In the genomic region with DNA sequence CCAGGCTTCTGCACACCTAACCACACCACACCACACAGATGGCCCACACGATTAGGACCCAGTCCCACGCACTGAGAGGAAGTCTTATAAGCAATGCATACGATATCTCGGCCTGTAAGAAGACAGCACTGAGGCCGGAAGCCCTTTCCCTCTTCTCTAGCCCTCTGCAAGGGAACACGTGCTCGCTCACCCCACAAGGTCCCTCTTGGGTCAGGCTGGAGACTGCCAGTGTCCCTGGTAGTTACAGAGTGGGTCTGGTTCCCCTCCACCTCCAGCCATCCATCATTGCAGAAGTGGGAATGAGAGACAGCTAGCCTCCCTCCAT, we compare ENCODE assay signal across 8 mouse cellular contexts. TPM values are rescaled to one million over a fixed set of nuclear protein-coding genes. Genes with fewer than 3 reads are reported as not detected.
A peak's percentile ranks its signal among the peaks of the same experiment; 100 is the strongest.
DNase-seq lines count a peak whose midpoint lies in the region; ATAC-seq and TF ChIP-seq lines count a peak whose summit lies in the region.

No protein-coding gene starts in this region.

- peak overlapping the region; percentile 97 for H3K9ac ChIP-seq in lung, embryonic 14.5 days

- no peaks in the 10 kb centered on the region for H3K9me3 ChIP-seq in lung, embryonic 14.5 days (ENCODE audit: low read depth, low read length)

- H3K4me3 ChIP-seq in C2C12 (ENCODE audit: insufficient read depth, poor library complexity, severe bottlenecking): no peak overlapping the region
- H3K4me3 ChIP-seq in bone marrow, adult 2 months (replicated peaks; ENCODE audit: control insufficient read depth, low read depth, low read length): peak overlapping the region; percentile 67
- H3K4me3 ChIP-seq in lung, embryonic 14.5 days (ENCODE audit: low read depth, low read length): peak overlapping the region; percentile 90

- 0% methylated on average over 7 of the region's 7 CpGs for WGBS in bone marrow, adult 2 months
- 29% methylated on average over 7 of the region's 7 CpGs for WGBS in lung, embryonic 14.5 days

- peak overlapping the region; percentile 19 for H3ac ChIP-seq in C2C12 (ENCODE audit: control insufficient read depth, insufficient read length, low read depth)

- H3K79me2 ChIP-seq in C2C12 (ENCODE audit: control insufficient read depth, insufficient read depth): peaks cover 66% of the 10 kb centered on the region

- H3K27me3 ChIP-seq in C2C12 (ENCODE audit: control insufficient read depth, insufficient read depth, insufficient read length): no peaks in the 10 kb centered on the region
- no peaks in the 10 kb centered on the region for H3K27me3 ChIP-seq in lung, embryonic 14.5 days (ENCODE audit: insufficient read depth, low read length)

- H3K27ac ChIP-seq in bone marrow, adult 2 months (ENCODE audit: control insufficient read depth, insufficient read depth, low read depth, low read length, poor library complexity): peak overlapping the region; percentile 92
- no peak overlapping the region for H3K27ac ChIP-seq in lung, embryonic 14.5 days (ENCODE audit: low read depth)

- no peak for TF ChIP-seq POLR2A in bone marrow, adult 2 months (IDR thresholded peaks at IDR 0.05; ENCODE audit: borderline replicate concordance, control insufficient read depth, low read depth, low read length)

- peaks cover 25% of the 10 kb centered on the region for H3K4me1 ChIP-seq in bone marrow, adult 2 months (ENCODE audit: control insufficient read depth, insufficient read depth, low read length)
- peaks cover 37% of the 10 kb centered on the region for H3K4me1 ChIP-seq in lung, embryonic 14.5 days (ENCODE audit: insufficient read depth)

- peaks cover 57% of the 10 kb centered on the region for H3K79me3 ChIP-seq in C2C12 (ENCODE audit: low read depth)

- peaks cover 7% of the 10 kb centered on the region for H3K36me3 ChIP-seq in C2C12 (ENCODE audit: control insufficient read depth, insufficient read depth)
- peaks cover 5% of the 10 kb centered on the region; the same call in 1 of the 2 replicates for H3K36me3 ChIP-seq in lung, embryonic 14.5 days (ENCODE audit: insufficient read depth)

- TF ChIP-seq CTCF in C2C12 (IDR thresholded peaks at IDR 0.05; ENCODE audit: control insufficient read depth, insufficient read depth, insufficient read length): no peak
- TF ChIP-seq CTCF in bone marrow, adult 2 months (IDR thresholded peaks at IDR 0.05; ENCODE audit: control insufficient read depth, insufficient read depth, low read length): no peak
- TF ChIP-seq CTCF in lung, embryonic 14.5 days (IDR thresholded peaks at IDR 0.05; ENCODE audit: low read depth): no peak

- no peak for DNase-seq in lung, embryonic 14.5 days
- DNase-seq in spleen, adult 12 weeks (ENCODE audit: low spot score): peak; percentile 48
- no peak for DNase-seq in gastrocnemius, adult 8-10 months (ENCODE audit: low spot score in 2 of 2)
- no peak for DNase-seq in layer of hippocampus, adult 9-11 months
- DNase-seq in kidney, adult 18-20 months: no peak

- H3K4me2 ChIP-seq in lung, embryonic 14.5 days: peak overlapping the region; percentile 86

- peak; percentile 9; a peak in 1 of 4 replicates for ATAC-seq in hematopoietic stem cell, adult 5-6 weeks (replicated peaks in 1 of 2; ENCODE audit: insufficient read depth in 1 of 2, low FRiP score in 2 of 2, low TSS enrichment in 1 of 2, low read depth in 1 of 2, poor library complexity in 2 of 2, severe bottlenecking in 2 of 2)
- ATAC-seq in lung, embryonic 14.5 days (ENCODE audit: insufficient read depth): no peak

TF ChIP-seq in C2C12, 6 proteins besides CTCF, POLR2A, EP300 and RAD21:
- TF ChIP-seq USF1 (IDR thresholded peaks at IDR 0.05; ENCODE audit: low read depth) (no peak), CEBPB (IDR thresholded peaks at IDR 0.05; ENCODE audit: low read depth) (no peak), MYOD1 (IDR thresholded peaks at IDR 0.05; ENCODE audit: control insufficient read depth, insufficient read length, low read depth) (no peak)

RNA-seq across cellular contexts. Expression of gene Csk, which starts 9.6 kb away (rescaled TPM):
- 66.2 TPM for polyA plus RNA-seq in C2C12 (2012; fragmentation: generic; extraction: Trizol)
- 45.4 and 99.8 TPM in 2 replicates for polyA plus RNA-seq in bone marrow, adult 2 months (2011; ENCODE audit: insufficient read depth, insufficient read length, low replicate concordance, missing spikeins)
- 166 and 212 TPM in 2 replicates for total RNA-seq in hematopoietic stem cell, adult 5-6 weeks (2017)
- polyA plus RNA-seq in lung, embryonic 14.5 days (2014; fragmentation: Nextera tagmentation; extraction: Ambion mirVana): 23.6 and 28.7 TPM in 2 replicates
- total RNA-seq in gastrocnemius, adult 8-10 months (2022): 10 to 100 TPM in 1 of 4 experiments, 1 to 10 TPM in 3; 8.0 to 10.5 (median 8.8) TPM

RNA-seq across cellular contexts. Expression of gene Lman1l, which starts 23.2 kb away (rescaled TPM):
- 0.68 TPM for polyA plus RNA-seq in C2C12 (2012; fragmentation: generic; extraction: Trizol)
- polyA plus RNA-seq in bone marrow, adult 2 months (2011; ENCODE audit: insufficient read depth, insufficient read length, low replicate concordance, missing spikeins): 0.65 TPM in 1 of 2 replicates, not detected in the other
- total RNA-seq in hematopoietic stem cell, adult 5-6 weeks (2017): not detected in 2 replicates
- not detected in 2 replicates for polyA plus RNA-seq in lung, embryonic 14.5 days (2014; fragmentation: Nextera tagmentation; extraction: Ambion mirVana)
- total RNA-seq in gastrocnemius, adult 8-10 months (2022): not detected

RNA-seq across cellular contexts. Expression of gene Cplx3, which starts 37.7 kb away (rescaled TPM):
- 0.06 TPM for polyA plus RNA-seq in C2C12 (2012; fragmentation: generic; extraction: Trizol)
- polyA plus RNA-seq in bone marrow, adult 2 months (2011; ENCODE audit: insufficient read depth, insufficient read length, low replicate concordance, missing spikeins): not detected in 2 replicates
- 0.15 TPM in 1 of 2 replicates, not detected in the other for total RNA-seq in hematopoietic stem cell, adult 5-6 weeks (2017)
- not detected in 2 replicates for polyA plus RNA-seq in lung, embryonic 14.5 days (2014; fragmentation: Nextera tagmentation; extraction: Ambion mirVana)
- not detected for total RNA-seq in gastrocnemius, adult 8-10 months (2022)

RNA-seq across cellular contexts. Expression of gene Cyp1a2, which starts 39.7 kb away (rescaled TPM):
- not detected for polyA plus RNA-seq in C2C12 (2012; fragmentation: generic; extraction: Trizol)
- polyA plus RNA-seq in bone marrow, adult 2 months (2011; ENCODE audit: insufficient read depth, insufficient read length, low replicate concordance, missing spikeins): 1.5 and 9.3 TPM in 2 replicates
- not detected in 2 replicates for total RNA-seq in hematopoietic stem cell, adult 5-6 weeks (2017)
- polyA plus RNA-seq in lung, embryonic 14.5 days (2014; fragmentation: Nextera tagmentation; extraction: Ambion mirVana): not detected in 2 replicates
- not detected for total RNA-seq in gastrocnemius, adult 8-10 months (2022)

RNA-seq across cellular contexts. Expression of gene Cyp1a1, which starts 43.9 kb away (rescaled TPM):
- polyA plus RNA-seq in C2C12 (2012; fragmentation: generic; extraction: Trizol): 0.14 TPM
- not detected in 2 replicates for polyA plus RNA-seq in bone marrow, adult 2 months (2011; ENCODE audit: insufficient read depth, insufficient read length, low replicate concordance, missing spikeins)
- not detected in 2 replicates for total RNA-seq in hematopoietic stem cell, adult 5-6 weeks (2017)
- not detected in 2 replicates for polyA plus RNA-seq in lung, embryonic 14.5 days (2014; fragmentation: Nextera tagmentation; extraction: Ambion mirVana)
- total RNA-seq in gastrocnemius, adult 8-10 months (2022): under 1 TPM; 0.41 to 0.60 (median 0.52) TPM
